Mouse (Mus musculus) G1E (cell line): Measurements from ENCODE around the gene Srarp.

ENCODE experiments used
- CTCF ChIP-seq: IDR thresholded peaks from 2 replicates; pipeline ENCODE4 v1.5.1; 2012; ENCODE audit warnings: low read depth, low read length, inconsistent platforms, mixed read lengths
- TAL1 ChIP-seq: conservative IDR thresholded peaks from 2 replicates; pipeline ENCODE4 v1.6.1; 2012; ENCODE audit warnings: low read depth, low read length, inconsistent platforms, mixed read lengths

DNA sequence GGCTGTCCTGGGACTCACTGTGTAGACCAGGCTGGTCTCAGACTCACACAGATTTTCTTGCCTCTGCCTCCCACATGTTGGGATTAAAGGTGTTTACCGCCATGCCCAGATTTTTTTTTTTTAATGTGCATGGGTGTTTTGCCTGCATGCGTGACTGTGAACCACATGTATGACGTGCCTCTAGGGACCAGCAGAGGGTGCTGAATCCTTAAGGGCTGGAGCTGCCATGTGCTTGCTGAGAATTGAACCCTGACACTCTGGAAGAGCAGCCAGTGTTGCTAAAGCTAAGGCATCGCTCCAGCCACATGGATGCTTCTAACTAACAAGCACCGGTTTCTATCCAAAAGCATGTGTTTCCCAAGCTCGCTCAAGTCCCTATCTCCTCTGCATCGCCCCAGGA is 49.8 kb downstream of the Srarp start:
- no peak for TF ChIP-seq CTCF
- TF ChIP-seq TAL1, result no peak
